Mouse (Mus musculus) forebrain, embryonic 14.5 days (tissue): ENCODE measurements around the gene Nbeal2. TPM values are rescaled to one million over a fixed set of nuclear protein-coding genes. Genes with fewer than 3 reads are reported as not detected.

ENCODE experiments used
- ATAC-seq: fragments of 200-750 bp; cut with Nextera tagmentation; 2 replicates; pipeline ENCODE4 v1.8.0; 2017; ENCODE audit warnings: mild to moderate bottlenecking, moderate library complexity
- DNase-seq: peaks from one replicate; pipeline ENCODE4 v3.0.0-alpha.2; 2015; ENCODE audit warnings: low spot score
- H3K27ac ChIP-seq: fragments of 300-500 bp; sonication (generic); 2 replicates; pipeline ENCODE4 v1.5.1; 2014; ENCODE audit warnings: low read depth, mild to moderate bottlenecking, control low read depth, low read length, moderate library complexity
- H3K27me3 ChIP-seq: fragments of 300-500 bp; sonication (generic); replicated peaks from 2 replicates; pipeline ENCODE4 v1.6.1; 2014; ENCODE audit warnings: low read length, control low read depth, mixed read lengths; ENCODE audit not compliant: control insufficient read depth, insufficient read depth
- H3K36me3 ChIP-seq: fragments of 300-500 bp; sonication (generic); 2 replicates; pipeline ENCODE4 v1.6.1; 2014; ENCODE audit warnings: low read length, control low read depth; ENCODE audit not compliant: control insufficient read depth, insufficient read depth
- H3K4me1 ChIP-seq: fragments of 300-500 bp; sonication (generic); 2 replicates; pipeline ENCODE4 v1.6.1; 2014; ENCODE audit warnings: antibody characterized with exemption, low read length, control low read depth; ENCODE audit not compliant: control insufficient read depth, insufficient read depth
- H3K4me2 ChIP-seq: fragments of 300-500 bp; sonication (generic); 2 replicates; pipeline ENCODE4 v1.6.1; 2014; ENCODE audit warnings: mild to moderate bottlenecking, control low read depth, low read length
- H3K4me3 ChIP-seq: fragments of 300-500 bp; sonication (generic); 2 replicates; pipeline ENCODE4 v1.5.1; 2014; ENCODE audit warnings: low read depth, low read length, control low read depth
- H3K9ac ChIP-seq: fragments of 300-500 bp; sonication (generic); 2 replicates; pipeline ENCODE4 v1.6.1; 2014; ENCODE audit warnings: mild to moderate bottlenecking, low read length, control low read depth, moderate library complexity
- H3K9me3 ChIP-seq: fragments of 300-500 bp; sonication (generic); replicated peaks from 2 replicates; pipeline ENCODE4 v1.6.1; 2016; ENCODE audit warnings: low read length, control low read depth, mixed read lengths; ENCODE audit not compliant: control insufficient read depth
- WGBS: fragments of 180-500 bp; shearing (Covaris S2); extraction: QIAGEN DNeasy Blood & Tissue Kit; methylation state at CpG from one replicate; pipeline ENCODE4 v1.1.7; 2014; 5-methylcytosine and 5-hydroxymethylcytosine counted together
- polyA plus RNA-seq: library from polyadenylated mRNA; unstranded; fragments of >200 nt; fragmentation: Nextera tagmentation; extraction: Ambion mirVana; gene quantifications from 2 replicates; pipeline ENCODE4 v1.2.1, GENCODE M21; 2014

The Nbeal2 gene
- polyA plus RNA-seq, 1 experiment from 2014 or later: 0.86 TPM

GRCm38 (mm10) chr9:110643787-110644186 is 10.2 kb downstream of the Nbeal2 start:
- WGBS: 73% methylated on average over 9 of the region's 9 CpGs
- Histone ChIP-seq H3K36me3 (no peaks in the 10 kb centered on the region), H3K4me3 (no peak overlapping the region), H3K27ac (no peak overlapping the region), H3K9me3 (no peaks in the 10 kb centered on the region), H3K4me2 (no peak overlapping the region), H3K4me1 (no peaks in the 10 kb centered on the region), H3K9ac (no peak overlapping the region), H3K27me3 (no peaks in the 10 kb centered on the region)
- no peak for ATAC-seq
- DNase-seq: no peak

GRCm38 (mm10) chr9:110642812-110643524 is 11.0 kb downstream of the Nbeal2 start:
- WGBS: 67% methylated on average over 5 of the region's 5 CpGs
- no peak for ATAC-seq

GRCm38 (mm10) chr9:110641006-110641405 is 13.0 kb downstream of the Nbeal2 start:
- ATAC-seq: no peak
- WGBS: 88% methylated on average over 5 of the region's 5 CpGs

More at GRCm38 (mm10) chr9:110642812-110643524, 11.0 kb downstream of the Nbeal2 start:
- Histone ChIP-seq H3K27me3 (no peaks in the 10 kb centered on the region), H3K4me2 (no peak overlapping the region), H3K4me3 (no peak overlapping the region), H3K36me3 (no peaks in the 10 kb centered on the region), H3K4me1 (no peaks in the 10 kb centered on the region), H3K27ac (no peak overlapping the region), H3K9ac (no peak overlapping the region), H3K9me3 (no peaks in the 10 kb centered on the region)
- DNase-seq: no peak

GRCm38 (mm10) chr9:110638611-110639021 is 15.3 kb downstream of the Nbeal2 start:
- H3K4me2 ChIP-seq: no peak overlapping the region
- H3K9ac ChIP-seq: no peak overlapping the region
- 87% methylated on average over 10 of the region's 10 CpGs for WGBS
- no peaks in the 10 kb centered on the region for H3K36me3 ChIP-seq
- no peak overlapping the region for H3K27ac ChIP-seq
- no peaks in the 10 kb centered on the region for H3K4me1 ChIP-seq
- ATAC-seq: no peak
- no peaks in the 10 kb centered on the region for H3K27me3 ChIP-seq
- no peak overlapping the region for H3K4me3 ChIP-seq
- no peaks in the 10 kb centered on the region for H3K9me3 ChIP-seq
- DNase-seq: no peak

More at GRCm38 (mm10) chr9:110641006-110641405, 13.0 kb downstream of the Nbeal2 start:
- Histone ChIP-seq H3K4me2 (no peak overlapping the region), H3K4me3 (no peak overlapping the region), H3K9ac (no peak overlapping the region), H3K9me3 (no peaks in the 10 kb centered on the region), H3K4me1 (no peaks in the 10 kb centered on the region), H3K36me3 (no peaks in the 10 kb centered on the region), H3K27ac (no peak overlapping the region), H3K27me3 (no peaks in the 10 kb centered on the region)
- DNase-seq: no peak

- Histone ChIP-seq H3K9ac (no peak overlapping the region), H3K27ac (no peak overlapping the region), H3K4me2 (no peak overlapping the region), H3K9me3 (no peaks in the 10 kb centered on the region), H3K4me3 (no peak overlapping the region), H3K4me1 (no peaks in the 10 kb centered on the region), H3K36me3 (no peaks in the 10 kb centered on the region), H3K27me3 (no peaks in the 10 kb centered on the region)
- peak; percentile 60; the same call in 1 of the 2 replicates for ATAC-seq
- WGBS: 6% methylated on average over 19 of the region's 19 CpGs
- DNase-seq: peak; percentile 84
Observed at GRCm38 (mm10) chr9:110635225-110635624, 18.7 kb downstream of the Nbeal2 start.

- no peaks in the 10 kb centered on the region for H3K27me3 ChIP-seq
Observed at GRCm38 (mm10) chr9:110633882-110634281, 20.1 kb downstream of the Nbeal2 start.

GRCm38 (mm10) chr9:110632671-110633070 is 21.3 kb downstream of the Nbeal2 start:
- H3K4me3 ChIP-seq: no peak overlapping the region
- no peaks in the 10 kb centered on the region for H3K27me3 ChIP-seq
- H3K36me3 ChIP-seq: no peaks in the 10 kb centered on the region
- no peak overlapping the region for H3K4me2 ChIP-seq
- H3K4me1 ChIP-seq: no peaks in the 10 kb centered on the region
- H3K27ac ChIP-seq: no peak overlapping the region
- DNase-seq (no peak), ATAC-seq (no peak)
- 84% methylated on average over 15 of the region's 15 CpGs for WGBS
- no peak overlapping the region for H3K9ac ChIP-seq
- no peaks in the 10 kb centered on the region for H3K9me3 ChIP-seq

More at GRCm38 (mm10) chr9:110633882-110634281, 20.1 kb downstream of the Nbeal2 start:
- no peak overlapping the region for H3K9ac ChIP-seq
- ATAC-seq (no peak), DNase-seq (no peak)
- no peaks in the 10 kb centered on the region for H3K4me1 ChIP-seq
- no peak overlapping the region for H3K27ac ChIP-seq
- H3K36me3 ChIP-seq: no peaks in the 10 kb centered on the region
- H3K4me3 ChIP-seq: no peak overlapping the region
- 89% methylated on average over 17 of the region's 17 CpGs for WGBS
- no peak overlapping the region for H3K4me2 ChIP-seq
- no peaks in the 10 kb centered on the region for H3K9me3 ChIP-seq

- Histone ChIP-seq H3K4me3 (peak overlapping the region; percentile 20), H3K9ac (peak overlapping the region; percentile 35; the same call in 1 of the 2 replicates), H3K27ac (no peak overlapping the region), H3K9me3 (no peaks in the 10 kb centered on the region), H3K36me3 (0 out of 2 replicates have a peak, but pooled peaks cover 2% of the 10 kb centered on the region), H3K4me2 (peak overlapping the region; percentile 52), H3K27me3 (no peaks in the 10 kb centered on the region), H3K4me1 (no peaks in the 10 kb centered on the region)
- WGBS: 20% methylated on average over 30 of the region's 30 CpGs
- ATAC-seq (peak; percentile 58; the same call in 1 of the 2 replicates), DNase-seq (peak; percentile 44)
Observed at GRCm38 (mm10) chr9:110631651-110632275, 22.2 kb downstream of the Nbeal2 start.

GRCm38 (mm10) chr9:110631191-110631590 is 22.8 kb downstream of the Nbeal2 start:
- ATAC-seq: peak; percentile 40; the same call in 1 of the 2 replicates
- DNase-seq: peak; percentile 71
- Histone ChIP-seq H3K9ac (peak overlapping the region; percentile 35; the same call in 1 of the 2 replicates), H3K4me2 (peak overlapping the region; percentile 52), H3K27ac (no peak overlapping the region), H3K4me1 (no peaks in the 10 kb centered on the region), H3K4me3 (peak overlapping the region; percentile 20), H3K27me3 (no peaks in the 10 kb centered on the region), H3K9me3 (no peaks in the 10 kb centered on the region), H3K36me3 (0 out of 2 replicates have a peak, but pooled peaks cover 2% of the 10 kb centered on the region)
- WGBS: 14% methylated on average over 10 of the region's 10 CpGs
